16 mouse cellular contexts compared by ENCODE assay signal in the genomic region with DNA sequence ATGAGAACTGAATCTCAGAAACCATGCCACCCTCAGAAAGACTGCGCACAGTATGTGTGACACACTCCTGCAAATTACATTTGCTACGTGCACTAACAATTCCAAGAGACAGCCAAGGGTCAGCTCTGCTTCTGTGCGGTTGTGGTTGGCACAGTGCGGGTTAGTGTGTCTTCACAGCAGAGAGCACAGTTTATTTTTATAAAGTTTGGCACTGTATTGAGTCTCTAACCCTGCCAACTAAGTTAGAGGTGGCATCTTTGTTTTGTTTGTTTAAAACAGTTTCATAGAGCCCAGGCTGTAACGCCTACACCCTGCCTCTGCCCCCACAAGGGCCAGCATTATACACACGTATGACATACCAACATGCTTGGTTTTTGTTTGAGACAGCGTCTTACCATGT. TPM values are rescaled to one million over a fixed set of nuclear protein-coding genes. Genes with fewer than 3 reads are reported as not detected.
"Had no signal": no experiment of that assay in that cellular context is flagged by ENCODE, and none has a peak within 500 bp of the region (broad histone marks: within the 10 kb centered on the region; RNA-seq: fewer than 3 reads in every experiment).

No protein-coding gene starts in this region.

- DNase-seq: kidney, adult 11 months; kidney, postnatal 14 days; lung, adult 2 months; lung, postnatal 14 days; retina, postnatal 1 day; right cerebral cortex, postnatal 25 days; thymus, adult 18-20 months had no signal

- H3K4me3 ChIP-seq: midbrain, embryonic 10.5 days; midbrain, embryonic 13.5 days; myocyte; neural tube, embryonic 13.5 days had no signal

- H3K27ac ChIP-seq: liver, embryonic 14.5 days; macrophage; midbrain, embryonic 10.5 days; midbrain, embryonic 13.5 days; neural tube, embryonic 13.5 days had no signal

RNA-seq across cellular contexts. Expression of a gene that starts 53.7 kb away (rescaled TPM):
- total RNA-seq: megakaryocyte, adult 5-6 weeks; monocyte, adult 5-6 weeks; neutrophil, adult 5-6 weeks had no signal
